Mouse (Mus musculus) heart, adult 18-20 months (tissue): ENCODE results near the gene Hdac10. TPM values are rescaled to one million over a fixed set of nuclear protein-coding genes. Genes with fewer than 3 reads are reported as not detected.
A peak's percentile ranks its signal among the peaks of the same experiment; 100 is the strongest.

Source experiments
- DNase-seq, 2 experiments: peaks; one replicate each; pipeline ENCODE4 v3.0.0; 2021 to 2022; ENCODE audit warnings: mixed read lengths in 1 of 2
- total RNA-seq, 2 experiments: library from RNA; stranded (reverse); gene quantifications; 2 replicates each; pipeline ENCODE4 v1.2.3; 2021

Gene Hdac10
- total RNA-seq, 2 experiments from 2014 or later: 6.3 to 7.4 TPM

DNA sequence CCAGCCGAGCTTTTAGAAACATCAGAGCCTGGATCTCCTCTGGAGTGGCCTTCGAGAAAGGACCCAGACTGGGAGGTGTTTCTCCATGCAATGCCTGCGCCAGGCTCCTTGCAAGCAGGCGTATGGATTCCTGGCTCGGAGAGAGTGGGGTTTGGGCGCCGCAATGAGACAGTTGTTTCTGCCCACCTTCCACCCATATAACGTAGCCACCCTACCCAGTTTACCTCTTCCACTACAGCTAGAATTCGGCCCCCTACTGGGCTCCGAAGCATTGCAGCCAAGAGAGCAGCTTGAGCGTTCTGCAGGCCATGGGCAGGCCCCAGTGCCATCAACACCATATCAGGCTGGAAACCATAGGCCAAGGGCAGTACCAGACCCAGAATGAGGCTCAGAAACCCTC is 4.9 kb downstream of the Hdac10 start:
- DNase-seq: no peak

GRCm38 (mm10) chr15:89122649-89123366 is 5.7 kb downstream of the Hdac10 start, which contains the start of gene Tubgcp6:
Gene Tubgcp6, minus strand, starts transcription at chr15:89123112.
- DNase-seq: peak; percentile 95 to 98

DNA sequence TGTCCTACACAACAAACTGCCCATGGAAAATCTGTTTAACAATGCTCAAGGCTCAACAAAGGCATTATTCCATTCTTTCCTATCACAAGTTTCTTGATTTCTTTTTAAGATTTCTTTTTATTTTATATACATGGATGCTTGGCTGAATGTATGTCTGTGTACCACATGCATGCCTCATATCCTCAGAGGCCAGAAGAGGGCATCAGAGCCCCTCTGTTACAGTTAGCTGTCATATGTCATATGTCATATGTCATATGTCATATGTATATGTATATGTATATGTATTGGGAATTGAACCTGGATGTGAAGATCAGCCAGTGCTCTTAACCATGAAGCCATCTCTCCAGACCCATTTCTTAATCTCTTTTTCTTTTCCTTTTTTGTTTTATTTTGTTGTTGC is 10.5 kb downstream of the Hdac10 start:
- no peak for DNase-seq

- DNase-seq: peak; percentile 57
These were observed 18.4 kb downstream of the Hdac10 start for GRCm38 (mm10) chr15:89110147-89110546.

DNA sequence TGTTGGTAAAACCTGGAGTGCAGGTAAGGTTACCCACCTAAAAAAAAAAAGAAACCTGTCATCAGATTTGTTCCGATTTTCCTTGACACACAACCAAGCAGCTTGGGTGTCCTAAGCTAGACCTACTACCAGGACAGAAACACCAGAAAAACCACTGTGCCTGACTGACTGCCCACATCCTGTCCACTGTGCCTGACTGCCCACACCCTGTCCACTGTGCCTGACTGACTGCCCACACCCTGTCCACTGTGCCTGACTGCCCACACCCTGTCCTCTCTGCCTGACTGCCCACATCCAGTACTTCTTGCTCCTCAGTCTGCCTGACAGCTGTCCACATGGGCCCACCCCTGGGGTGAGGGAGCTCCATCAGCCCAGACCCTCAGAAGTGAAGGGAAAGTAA is 21.5 kb downstream of the Hdac10 start:
- DNase-seq: no peak

DNA sequence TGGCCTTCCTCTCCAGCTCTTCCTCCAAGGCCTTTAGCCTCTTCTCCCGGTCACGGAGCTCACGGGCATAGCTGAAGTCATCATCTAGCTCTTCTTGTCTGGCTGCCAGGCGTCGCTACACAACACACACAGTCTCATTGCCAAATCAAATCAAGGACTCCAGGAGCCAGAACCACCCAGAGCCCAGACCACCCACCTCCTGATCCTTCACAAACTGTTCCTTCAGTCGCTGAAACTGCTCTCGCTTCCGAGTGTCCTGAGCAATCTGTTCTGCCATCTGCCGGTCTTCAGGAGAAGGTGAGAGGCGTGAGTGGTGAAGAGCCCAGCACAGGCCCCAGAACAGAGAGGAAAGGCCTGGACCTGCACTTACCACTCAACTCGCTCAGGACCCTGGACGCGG is 22.4 kb downstream of the Hdac10 start:
- no peak for DNase-seq

DNA sequence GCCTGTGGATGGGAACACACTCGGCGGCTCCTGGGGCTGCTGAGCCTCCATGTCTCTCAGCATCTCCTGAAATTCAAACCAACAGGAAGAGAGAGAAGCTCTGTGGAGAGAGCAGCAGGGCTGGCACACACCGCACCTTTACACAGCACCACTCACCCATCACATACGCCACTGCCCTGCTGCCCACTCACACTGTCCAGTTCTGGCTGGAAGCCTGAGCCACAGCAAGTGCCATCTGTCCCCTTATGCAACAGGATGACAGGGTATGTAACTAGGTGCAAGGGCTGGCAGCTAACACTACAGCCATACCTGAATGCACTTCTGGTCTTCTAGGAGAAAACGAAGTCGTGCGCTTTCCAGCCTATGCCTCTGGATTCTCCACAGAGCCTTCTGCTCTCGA is 24.1 kb downstream of the Hdac10 start:
- no peak for DNase-seq

DNA sequence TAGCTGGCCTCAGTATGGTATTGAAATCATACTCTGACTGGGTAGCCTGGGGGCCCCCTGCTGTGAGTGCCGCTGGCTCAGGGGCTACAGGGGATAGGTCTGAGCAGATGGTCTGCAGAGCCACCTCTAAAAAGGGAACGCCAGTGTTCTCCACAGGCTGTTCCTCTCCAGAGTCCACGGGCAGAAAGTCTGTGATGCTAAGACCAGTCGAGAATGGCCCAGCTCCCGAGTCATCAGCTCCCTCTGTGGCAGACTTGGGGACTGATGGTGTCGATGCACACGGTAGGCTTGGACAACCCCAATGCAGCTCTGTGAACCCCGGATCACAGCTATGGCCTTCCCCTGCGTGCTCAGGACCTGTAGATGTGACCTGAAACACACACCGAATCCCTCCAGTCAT is 24.6 kb downstream of the Hdac10 start:
- no peak for DNase-seq

DNA sequence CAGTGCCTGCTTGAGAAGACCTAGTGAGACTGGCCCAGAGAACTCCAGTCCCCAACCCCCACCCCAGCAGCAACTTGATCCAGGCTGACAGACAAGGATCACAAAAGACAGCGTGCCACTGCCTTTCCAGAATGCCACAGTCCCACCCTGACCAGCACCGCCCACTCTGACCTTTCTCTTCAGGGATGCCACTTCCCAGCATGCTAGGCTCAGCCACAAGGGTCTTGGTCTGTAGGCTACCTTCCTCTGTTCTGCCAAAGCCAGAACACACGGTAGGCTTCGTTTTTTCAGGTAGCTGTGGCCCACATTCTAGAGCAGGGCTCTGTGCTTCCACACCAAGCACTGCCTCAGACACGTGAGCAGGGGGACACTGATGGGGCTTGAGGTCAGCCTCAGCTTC is 25.9 kb downstream of the Hdac10 start:
- DNase-seq: no peak

GRCm38 (mm10) chr15:89100823-89101222 is 27.7 kb downstream of the Hdac10 start:
- DNase-seq: no peak

DNA sequence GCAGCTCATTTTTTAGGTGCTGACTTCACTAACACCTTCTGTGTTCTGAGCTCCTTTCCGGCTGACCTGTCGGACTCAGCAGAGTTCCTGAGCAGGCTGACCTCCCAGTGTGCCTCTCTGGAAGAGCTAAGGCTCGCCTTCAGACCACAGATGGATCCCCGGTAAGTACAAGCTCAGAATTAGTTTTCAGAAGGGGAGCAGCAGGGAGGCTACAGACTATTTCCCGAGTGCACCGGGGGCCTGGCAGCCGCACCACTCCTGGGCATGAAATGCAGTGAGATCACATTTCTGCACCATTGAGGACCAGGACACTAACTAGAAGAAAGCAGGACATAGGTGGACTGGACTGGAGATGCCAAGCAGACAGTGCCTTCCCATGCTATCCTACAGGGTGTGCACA is 29.9 kb downstream of the Hdac10 start:
- DNase-seq: no peak

DNA sequence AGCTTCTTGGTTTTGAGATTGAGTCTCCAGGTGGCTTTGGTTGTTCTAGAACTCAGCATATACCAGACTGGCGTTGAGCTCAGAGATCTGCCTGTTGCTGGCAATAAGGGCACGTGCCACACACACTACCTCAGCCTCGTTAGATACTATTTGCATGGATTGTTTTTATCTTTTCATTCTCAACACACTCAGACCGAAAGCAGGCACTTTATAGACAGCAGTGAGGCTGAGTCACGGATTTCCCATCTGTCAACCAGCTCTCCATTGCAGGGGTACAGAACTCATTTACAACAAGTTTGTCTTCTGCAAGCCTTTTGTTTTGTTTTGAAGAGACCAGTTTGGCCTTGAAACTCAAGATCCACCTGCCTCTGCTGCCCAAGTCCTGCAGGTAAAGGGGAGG is 31.1 kb downstream of the Hdac10 start:
- DNase-seq: no peak

- DNase-seq: no peak
These were observed 36.3 kb downstream of the Hdac10 start for GRCm38 (mm10) chr15:89092181-89092580.

GRCm38 (mm10) chr15:89090662-89091061 is 37.8 kb downstream of the Hdac10 start:
- no peak for DNase-seq

GRCm38 (mm10) chr15:89089248-89090051 is 39.0 kb downstream of the Hdac10 start:
- DNase-seq: no peak

DNA sequence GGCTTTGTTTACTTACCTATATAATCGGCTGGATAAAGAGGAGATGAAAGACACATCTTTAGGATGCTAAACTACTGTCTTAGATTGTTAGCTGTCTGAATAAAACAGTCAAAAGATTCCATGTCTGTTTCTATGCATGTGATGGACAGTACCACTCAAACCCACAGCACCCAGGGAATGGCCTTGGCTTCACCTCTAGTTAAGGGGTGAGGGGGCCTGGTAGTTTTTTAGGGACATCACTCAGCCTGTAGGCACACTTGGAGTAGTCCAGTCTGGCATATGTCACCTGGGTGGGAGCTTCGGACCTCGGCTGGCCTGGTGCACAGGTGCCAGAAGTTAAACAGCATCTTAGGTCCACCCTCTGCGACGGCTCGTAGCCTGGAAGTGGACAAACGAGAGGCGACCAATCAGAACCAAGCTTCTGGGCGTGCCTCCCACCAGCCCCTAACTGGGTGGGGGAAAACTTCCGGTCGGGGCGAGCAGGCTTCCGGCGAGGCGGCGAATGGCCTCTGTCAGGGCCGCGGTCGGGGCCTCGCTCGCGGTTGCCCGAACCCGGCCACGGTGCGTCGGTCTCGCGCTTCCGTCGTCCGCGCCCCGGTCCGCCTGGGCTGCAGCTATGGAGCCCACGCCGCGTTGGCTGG is 39.8 kb downstream of the Hdac10 start, which contains the start of gene Selenoo:
TSS of gene Selenoo (plus strand) at position 478 of the 641 bp plus-strand sequence.
- DNase-seq: peak; percentile 94 to 96

- DNase-seq: no peak
These were observed 43.7 kb downstream of the Hdac10 start for GRCm38 (mm10) chr15:89084826-89085225.

- DNase-seq: no peak
These were observed 44.6 kb downstream of the Hdac10 start for GRCm38 (mm10) chr15:89083906-89084305.

GRCm38 (mm10) chr15:89078208-89078836 is 50.2 kb downstream of the Hdac10 start:
- DNase-seq: peak; percentile 54 to 66

DNA sequence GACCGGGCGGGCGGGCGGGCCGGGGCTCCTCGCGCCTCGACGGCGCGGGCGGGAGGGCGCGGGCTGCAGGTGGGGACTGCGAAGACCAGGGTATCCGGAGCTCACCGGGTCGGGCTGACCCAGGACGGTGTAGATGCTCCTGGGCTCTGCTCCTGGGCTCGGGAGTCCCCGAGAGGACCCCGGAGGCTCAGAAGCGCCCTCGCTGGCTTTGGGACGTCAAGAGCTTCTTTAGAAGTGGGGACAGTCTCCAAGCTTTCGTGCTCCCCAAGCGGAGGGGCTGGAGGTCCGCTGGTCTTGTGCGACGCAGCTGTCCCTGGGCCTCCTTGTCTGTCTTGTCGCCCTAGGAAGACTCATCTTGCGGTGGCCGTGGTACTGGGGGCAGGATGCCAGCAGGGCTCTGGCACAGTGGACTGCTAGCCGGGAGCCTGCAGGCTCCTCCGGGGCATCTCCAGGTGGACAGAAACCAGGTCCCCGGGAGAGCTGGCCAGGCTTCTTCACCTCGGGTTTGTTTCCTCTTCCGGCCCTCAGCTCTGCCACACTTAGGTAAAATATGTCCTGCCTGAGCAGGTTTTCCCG is 52.3 kb downstream of the Hdac10 start:
- peak in 1 of 2 experiments; percentile 71 for DNase-seq

- peak; percentile 91 to 93 for DNase-seq
These were observed 52.9 kb downstream of the Hdac10 start for GRCm38 (mm10) chr15:89075478-89076147.
